Mouse (Mus musculus) heart, embryonic 14.5 days (tissue): ENCODE data around the gene Cenpb. TPM values are rescaled to one million over a fixed set of nuclear protein-coding genes. Genes with fewer than 3 reads are reported as not detected.

ENCODE experiments used
- ATAC-seq: fragments of 200-750 bp; cut with Nextera tagmentation; 2 replicates; pipeline ENCODE4 v1.8.0; 2017; ENCODE audit warnings: low read depth, moderate TSS enrichment; ENCODE audit not compliant: insufficient number of reproducible peaks, insufficient read depth, low FRiP score
- H3K27ac ChIP-seq, 2 experiments: fragments of 200-500 bp in 1 of 2; fragments of 300-500 bp in 1 of 2; sonication (generic) in 1 of 2; replicated peaks in 1 of 2; 2 replicates each; pipeline ENCODE4 v1.5.1; 2012 to 2014; ENCODE audit warnings: low read depth in 2 of 2, low read length in 2 of 2, control low read depth in 1 of 2, mild to moderate bottlenecking in 1 of 2, mixed read lengths in 1 of 2; ENCODE audit not compliant: control insufficient read depth in 1 of 2, insufficient read depth in 1 of 2
- H3K27me3 ChIP-seq: fragments of 300-500 bp; sonication (generic); 2 replicates; pipeline ENCODE4 v1.6.1; 2014; ENCODE audit warnings: mild to moderate bottlenecking, low read length, control low read depth; ENCODE audit not compliant: control insufficient read depth, insufficient read depth
- H3K36me3 ChIP-seq: fragments of 300-500 bp; sonication (generic); 2 replicates; pipeline ENCODE4 v1.6.1; 2014; ENCODE audit warnings: mild to moderate bottlenecking, control low read depth, low read length, mixed read lengths; ENCODE audit not compliant: control insufficient read depth, insufficient read depth
- H3K4me1 ChIP-seq, 2 experiments: fragments of 200-500 bp in 1 of 2; fragments of 300-500 bp in 1 of 2; sonication (generic) in 1 of 2; 2 replicates each; pipeline ENCODE4 v1.6.1; 2012 to 2014; ENCODE audit warnings: low read length in 2 of 2, control low read depth in 1 of 2, mixed read lengths in 1 of 2; ENCODE audit not compliant: control insufficient read depth in 2 of 2, insufficient read depth in 2 of 2
- H3K4me2 ChIP-seq: fragments of 300-500 bp; sonication (generic); 2 replicates; pipeline ENCODE4 v1.6.1; 2014; ENCODE audit warnings: mild to moderate bottlenecking, low read length
- H3K4me3 ChIP-seq, 2 experiments: fragments of 200-500 bp in 1 of 2; fragments of 300-500 bp in 1 of 2; sonication (generic) in 1 of 2; 2 replicates each; pipeline ENCODE4 v1.5.1; 2012 to 2014; ENCODE audit warnings: low read length in 2 of 2, mild to moderate bottlenecking in 2 of 2, control low read depth in 1 of 2, low read depth in 1 of 2, moderate library complexity in 1 of 2; ENCODE audit not compliant: control insufficient read depth in 1 of 2, insufficient read depth in 1 of 2
- H3K9ac ChIP-seq: fragments of 300-500 bp; sonication (generic); 2 replicates; pipeline ENCODE4 v1.6.1; 2014; ENCODE audit warnings: mild to moderate bottlenecking, low read length
- H3K9me3 ChIP-seq: fragments of 300-500 bp; sonication (generic); 2 replicates; pipeline ENCODE4 v1.6.1; 2016; ENCODE audit warnings: low read length, control low read depth; ENCODE audit not compliant: control insufficient read depth
- WGBS: fragments of 180-500 bp; shearing (Covaris S2); extraction: QIAGEN DNeasy Blood & Tissue Kit; methylation state at CpG from one replicate; pipeline ENCODE4 v1.1.7; 2014; 5-methylcytosine and 5-hydroxymethylcytosine counted together
- polyA plus RNA-seq: library from polyadenylated mRNA; unstranded; fragments of >200 nt; fragmentation: Nextera tagmentation; extraction: Ambion mirVana; gene quantifications from 2 replicates; pipeline ENCODE4 v1.2.1, GENCODE M21; 2014

Cenpb gene
- polyA plus RNA-seq, 1 experiment from 2014 or later, result 6.2 TPM

GRCm38 (mm10) chr2:131149254-131149578 is 30.7 kb downstream of the Cenpb start:
- Histone ChIP-seq H3K9me3 (no peaks in the 10 kb centered on the region), H3K4me1 (peaks cover 0 to 2% of the 10 kb centered on the region in 2 experiments; a peak in 1 of 4 replicates), H3K4me3 (no peak overlapping the region), H3K4me2 (no peak overlapping the region), H3K27me3 (no peaks in the 10 kb centered on the region), H3K27ac (no peak overlapping the region), H3K36me3 (peaks cover 92% of the 10 kb centered on the region), H3K9ac (no peak overlapping the region)
- 91% methylated on average over 3 of the region's 3 CpGs for WGBS
- no peak for ATAC-seq

DNA sequence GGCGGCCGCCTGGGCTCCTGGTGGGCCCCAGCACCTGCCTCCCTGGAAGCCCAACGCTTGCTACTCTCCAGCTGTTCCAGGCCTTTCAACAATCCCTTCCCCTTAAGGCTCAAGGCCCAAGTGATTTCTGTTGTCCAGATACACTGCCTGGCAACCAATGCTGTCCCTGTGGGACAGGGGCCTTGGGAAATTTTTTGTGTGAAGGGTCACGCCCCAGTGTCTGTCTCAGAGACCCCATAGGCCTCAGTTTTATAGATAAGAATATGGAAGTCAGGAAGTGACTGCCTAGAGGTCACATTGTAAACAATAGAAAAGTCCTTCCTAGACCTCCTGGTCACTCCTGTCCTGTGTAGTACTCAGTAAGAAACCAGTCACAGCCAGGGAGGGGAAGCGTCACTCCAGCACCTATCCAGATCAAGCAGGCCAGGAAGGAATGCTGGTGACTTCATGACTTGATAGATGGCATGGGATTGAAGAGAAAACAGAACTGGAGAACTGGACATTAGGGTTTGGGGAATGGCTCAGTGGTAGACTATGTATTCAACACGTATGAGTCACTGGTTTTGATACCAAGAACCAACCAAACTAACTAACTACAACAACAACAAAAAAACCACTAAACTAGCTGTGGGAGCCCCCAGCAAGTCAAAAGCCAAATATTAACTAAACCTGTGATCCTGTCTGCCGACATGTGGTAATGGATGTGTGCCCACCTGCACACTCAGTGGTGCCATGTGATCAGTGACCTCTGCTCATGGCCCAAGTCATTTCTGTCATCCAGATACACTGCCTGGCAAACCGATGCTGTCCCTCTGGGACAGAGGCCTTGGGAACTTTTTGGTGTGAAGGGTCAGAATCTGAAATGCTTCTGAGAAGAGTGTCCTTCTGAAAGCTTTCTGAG is 31.3 kb downstream of the Cenpb start:
- Histone ChIP-seq H3K36me3 (peaks cover 97% of the 10 kb centered on the region), H3K4me1 (peaks cover 0 to 2% of the 10 kb centered on the region in 2 experiments; a peak in 1 of 4 replicates), H3K27me3 (no peaks in the 10 kb centered on the region), H3K9me3 (no peaks in the 10 kb centered on the region), H3K27ac (no peak overlapping the region), H3K4me2 (no peak overlapping the region), H3K4me3 (no peak overlapping the region), H3K9ac (no peak overlapping the region)
- ATAC-seq, result no peak
- WGBS, result 68% methylated on average over 8 of the region's 8 CpGs

DNA sequence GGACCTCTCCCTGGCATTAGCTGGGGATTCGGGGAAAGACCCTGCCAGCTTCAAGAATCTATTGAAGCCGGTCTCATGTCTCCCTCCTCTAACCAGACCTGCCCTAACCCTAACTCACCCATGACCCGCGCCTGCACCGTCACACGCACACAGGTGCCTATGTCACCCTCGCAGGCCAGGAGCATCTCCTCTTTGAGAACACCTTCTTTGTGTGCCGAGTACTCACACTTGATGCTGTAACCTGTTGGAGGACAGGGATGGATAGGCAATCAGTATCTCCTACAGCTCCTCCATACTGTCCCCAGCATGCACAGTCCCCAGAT is 32.9 kb downstream of the Cenpb start:
- 90% methylated on average over 8 of the region's 8 CpGs for WGBS

GRCm38 (mm10) chr2:131146193-131147042 is 33.4 kb downstream of the Cenpb start:
- Histone ChIP-seq H3K27me3 (no peaks in the 10 kb centered on the region), H3K27ac (no peak overlapping the region), H3K9me3 (no peaks in the 10 kb centered on the region), H3K36me3 (peaks cover 96% of the 10 kb centered on the region), H3K4me2 (no peak overlapping the region), H3K4me1 (peaks cover 0 to 5% of the 10 kb centered on the region in 2 experiments; a peak in 1 of 4 replicates), H3K4me3 (no peak overlapping the region), H3K9ac (no peak overlapping the region)
- no peak for ATAC-seq
- WGBS, result 81% methylated on average over 21 of the region's 21 CpGs

More for the DNA sequence above, 32.9 kb downstream of the Cenpb start:
- no peak for ATAC-seq
- Histone ChIP-seq H3K4me1 (peaks cover 0 to 5% of the 10 kb centered on the region in 2 experiments; a peak in 1 of 4 replicates), H3K9me3 (no peaks in the 10 kb centered on the region), H3K27me3 (no peaks in the 10 kb centered on the region), H3K36me3 (peaks cover 96% of the 10 kb centered on the region), H3K4me2 (no peak overlapping the region), H3K9ac (no peak overlapping the region), H3K4me3 (no peak overlapping the region), H3K27ac (no peak overlapping the region)

DNA sequence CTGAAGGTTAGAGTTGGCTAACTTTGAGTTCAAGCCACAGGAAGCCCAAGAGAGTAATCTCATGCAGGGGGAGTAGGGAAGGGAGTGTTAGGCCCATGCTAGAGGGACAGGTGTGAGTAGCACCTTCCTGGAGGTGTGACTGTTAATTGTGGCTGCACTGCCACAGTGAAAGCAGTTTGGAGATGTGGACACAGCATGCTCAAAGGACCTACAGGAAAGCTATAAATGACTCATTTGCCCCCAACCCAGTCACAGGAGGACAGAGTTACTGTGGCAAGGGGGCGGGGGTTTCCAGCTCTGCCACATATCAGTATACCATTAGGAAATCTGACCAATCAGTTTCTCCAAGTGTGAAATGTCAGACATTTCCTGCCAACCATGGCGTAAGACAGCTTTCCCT is 34.3 kb downstream of the Cenpb start:
- no peak overlapping the region for H3K27ac ChIP-seq
- 80% methylated on average over 2 of the region's 2 CpGs for WGBS

DNA sequence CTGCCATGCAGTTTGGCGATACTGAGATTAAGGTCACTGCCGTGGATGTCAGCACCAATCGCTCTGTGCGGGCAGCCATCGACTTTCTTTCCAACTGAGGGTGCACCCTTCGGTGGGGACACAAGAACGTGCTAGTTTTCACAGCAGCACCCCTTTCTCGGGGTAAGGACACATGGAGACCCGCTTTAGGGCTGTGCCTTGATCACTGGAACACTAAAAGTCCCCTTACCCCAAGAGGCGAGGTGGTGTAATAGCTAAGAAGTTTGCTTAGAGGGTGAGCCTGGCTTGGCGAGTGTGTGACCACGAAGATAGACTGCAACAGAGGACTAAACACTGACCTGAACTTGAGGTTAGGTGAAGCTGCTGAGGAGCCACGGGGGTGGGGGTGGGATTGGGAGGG is 34.7 kb downstream of the Cenpb start:
- H3K36me3 ChIP-seq, result peaks cover 90% of the 10 kb centered on the region
- H3K9me3 ChIP-seq, result no peaks in the 10 kb centered on the region
- no peaks in the 10 kb centered on the region for H3K27me3 ChIP-seq
- H3K4me1 ChIP-seq, result peaks cover 8 to 12% of the 10 kb centered on the region in 2 experiments
- H3K4me3 ChIP-seq, result no peak overlapping the region
- WGBS, result 51% methylated on average over 13 of the region's 13 CpGs
- no peak for ATAC-seq
- no peak overlapping the region for H3K9ac ChIP-seq
- H3K4me2 ChIP-seq, result no peak overlapping the region
- H3K27ac ChIP-seq, result no peak overlapping the region

More for the DNA sequence above, 34.3 kb downstream of the Cenpb start:
- Histone ChIP-seq H3K4me1 (peaks cover 4 to 10% of the 10 kb centered on the region in 2 experiments), H3K4me3 (no peak overlapping the region), H3K36me3 (peaks cover 94% of the 10 kb centered on the region), H3K4me2 (no peak overlapping the region), H3K9ac (no peak overlapping the region), H3K9me3 (no peaks in the 10 kb centered on the region), H3K27me3 (no peaks in the 10 kb centered on the region)
- no peak for ATAC-seq

DNA sequence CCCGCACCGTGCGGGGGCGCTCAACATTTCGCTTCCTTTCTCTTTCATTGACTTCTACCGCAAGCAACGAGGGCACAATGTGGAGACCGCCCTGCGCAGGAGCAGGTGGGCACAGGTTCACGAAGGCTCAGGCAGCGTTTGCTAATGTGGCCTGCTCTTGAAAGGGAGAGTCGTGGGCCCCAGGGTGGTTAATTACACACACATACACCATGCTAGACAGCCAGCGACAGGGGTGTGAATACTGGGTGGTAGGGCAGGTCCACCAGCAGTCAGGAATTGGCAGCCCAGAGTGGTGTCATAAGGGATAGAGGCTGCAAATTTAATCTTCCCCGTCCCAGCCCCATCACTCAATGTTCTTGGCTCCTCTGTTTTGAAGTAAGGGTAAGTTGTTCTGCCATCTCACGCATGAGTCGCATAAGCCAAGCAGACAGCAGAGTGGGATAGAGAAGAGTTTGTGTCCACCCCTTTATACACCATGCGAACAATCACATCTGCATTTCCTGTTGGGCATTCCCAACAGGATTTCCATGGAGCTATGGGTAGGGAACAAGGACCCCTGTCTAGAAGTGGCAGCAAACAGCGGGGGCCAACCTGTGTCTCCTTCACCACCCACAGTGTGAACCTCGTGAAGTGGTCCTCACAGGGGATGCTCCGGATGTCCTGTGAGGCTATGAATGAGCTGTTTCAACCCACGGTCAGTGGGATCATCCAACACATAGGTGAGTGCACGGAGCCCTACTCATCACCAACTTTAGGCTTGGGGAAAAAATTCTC is 36.7 kb downstream of the Cenpb start:
- WGBS, result 67% methylated on average over 22 of the region's 22 CpGs
- no peaks in the 10 kb centered on the region for H3K27me3 ChIP-seq
- H3K9ac ChIP-seq, result peak overlapping the region; percentile 50; the same call in 1 of the 2 replicates
- no peak for ATAC-seq
- no peaks in the 10 kb centered on the region for H3K9me3 ChIP-seq
- peaks cover 11 to 19% of the 10 kb centered on the region in 2 experiments for H3K4me1 ChIP-seq
- peak overlapping the region; percentile 47 for H3K4me2 ChIP-seq
- H3K4me3 ChIP-seq, result no peak overlapping the region
- peaks cover 78% of the 10 kb centered on the region for H3K36me3 ChIP-seq
- no peak overlapping the region for H3K27ac ChIP-seq
